12 mouse cellular contexts compared by ENCODE assay signal in the genomic region with DNA sequence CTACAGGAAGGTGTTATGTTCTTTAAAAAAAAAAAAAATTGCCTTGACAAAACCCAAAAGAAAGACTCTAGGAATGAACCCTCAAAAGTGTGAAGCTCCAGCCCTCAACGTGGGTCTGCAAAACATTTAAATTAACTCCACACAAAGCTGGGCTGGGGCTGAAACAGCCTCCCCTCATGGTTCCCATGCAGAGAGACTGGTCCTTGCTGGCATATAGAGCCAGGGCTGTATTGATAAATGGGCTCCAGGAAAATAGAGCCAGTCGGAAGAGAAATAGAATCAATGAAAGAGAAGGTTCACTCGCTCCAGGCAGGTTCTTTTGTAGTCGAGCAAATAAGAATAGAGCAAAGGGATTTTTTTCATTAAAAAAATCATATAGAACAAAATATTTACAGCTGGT.
"Had no signal": no experiment of that assay in that cellular context is flagged by ENCODE, and none has a peak within 500 bp of the region (broad histone marks: within the 10 kb centered on the region; RNA-seq: fewer than 3 reads in every experiment).

No protein-coding gene starts in this region.

- ATAC-seq: liver, postnatal 0 days had no signal

- H3K27me3 ChIP-seq: limb, embryonic 12.5 days; liver, embryonic 13.5 days; lung, embryonic 15.5 days; stomach, embryonic 15.5 days had no signal

- H3K9ac ChIP-seq: limb, embryonic 12.5 days; liver, embryonic 13.5 days; liver, postnatal 0 days; lung, embryonic 15.5 days; stomach, embryonic 15.5 days had no signal

- H3K4me2 ChIP-seq: limb, embryonic 12.5 days; liver, embryonic 13.5 days; lung, embryonic 15.5 days; midbrain, embryonic 11.5 days; stomach, embryonic 15.5 days had no signal

- DNase-seq: kidney, adult 18-20 months; liver; liver, embryonic 13.5 days; liver, postnatal 0 days; thymus, adult 2 months; thymus, postnatal 25 days had no signal

- H3K9me3 ChIP-seq: limb, embryonic 12.5 days; liver, embryonic 13.5 days; lung, embryonic 15.5 days; megakaryocyte, embryonic 14.5 days; stomach, embryonic 15.5 days had no signal

- H3K4me1 ChIP-seq: liver, embryonic 13.5 days; lung, embryonic 15.5 days; stomach, embryonic 15.5 days had no signal

- H3K4me3 ChIP-seq: limb, embryonic 12.5 days; liver, embryonic 13.5 days; lung, embryonic 15.5 days; stomach, embryonic 15.5 days had no signal

- H3K36me3 ChIP-seq: limb, embryonic 12.5 days; liver, embryonic 13.5 days; lung, embryonic 15.5 days; stomach, embryonic 15.5 days had no signal

- H3K27ac ChIP-seq: limb, embryonic 12.5 days; liver, embryonic 13.5 days; lung, embryonic 15.5 days; macrophage; stomach, embryonic 15.5 days had no signal
